Mouse (Mus musculus): ENCODE data around the gene Slc25a17. TPM values are rescaled to one million over a fixed set of nuclear protein-coding genes. Genes with fewer than 3 reads are reported as not detected.
A peak's percentile ranks its signal among the peaks of the same experiment; 100 is the strongest.

Slc25a17 gene
- 104 and 108 TPM in 2 replicates for polyA plus RNA-seq (2016; fragmentation: Nextera tagmentation; extraction: Ambion mirVana)

DNA sequence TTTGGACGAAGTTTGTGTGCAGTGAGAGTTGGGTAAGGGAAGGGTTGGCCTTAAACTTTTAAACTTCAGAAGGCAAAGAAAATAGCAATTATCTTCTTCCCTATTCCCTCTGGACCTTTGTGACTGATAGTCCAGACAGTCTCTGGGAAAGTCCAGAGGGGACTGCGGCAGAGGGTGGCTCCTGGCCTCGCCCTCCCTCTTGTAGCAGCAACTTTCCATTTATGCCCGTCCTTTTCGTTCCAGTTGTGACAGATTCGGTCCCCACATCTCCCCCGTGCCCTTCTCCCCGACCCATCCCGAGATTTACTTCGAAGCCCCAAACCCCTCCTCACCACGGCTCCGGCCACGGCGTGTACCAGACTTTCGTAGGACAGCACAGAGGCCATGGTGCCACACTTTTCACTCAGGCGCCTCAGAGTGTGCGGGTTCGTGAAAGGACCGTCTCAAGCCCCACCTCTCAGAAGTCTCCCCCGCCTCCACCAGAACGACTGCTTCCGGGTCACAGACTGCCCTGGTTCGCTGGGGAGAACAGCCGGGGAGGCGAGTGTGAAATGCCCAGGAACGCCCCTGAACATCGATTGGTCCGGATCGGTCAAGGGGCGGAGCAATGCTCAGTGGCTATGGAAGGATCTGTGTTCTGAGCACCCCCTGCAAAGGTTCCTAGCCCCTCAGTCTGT lies at the start of gene Slc25a17:
TSS of gene Slc25a17 (minus strand) at position 468 of the 677 bp plus-strand sequence.
- H3K4me3 ChIP-seq (replicated peaks), result peak within 1 kb of the TSS; percentile 65
- WGBS, result 1% methylated on average over 30 of the region's 30 CpGs
- peaks cover 20% of the 10 kb centered on the region for H3K36me3 ChIP-seq (replicated peaks)
- no peaks in the 10 kb centered on the region for H3K27me3 ChIP-seq
- peaks cover 37% of the 10 kb centered on the region for H3K4me1 ChIP-seq
- peak; percentile 99 for ATAC-seq (ENCODE audit: low FRiP score)
- no peaks in the 10 kb centered on the region for H3K9me3 ChIP-seq
- peak within 1 kb of the TSS; percentile 73 for H3K9ac ChIP-seq
- H3K27ac ChIP-seq, result peak within 1 kb of the TSS; percentile 82
- peak within 1 kb of the TSS; percentile 81 for H3K4me2 ChIP-seq

DNA sequence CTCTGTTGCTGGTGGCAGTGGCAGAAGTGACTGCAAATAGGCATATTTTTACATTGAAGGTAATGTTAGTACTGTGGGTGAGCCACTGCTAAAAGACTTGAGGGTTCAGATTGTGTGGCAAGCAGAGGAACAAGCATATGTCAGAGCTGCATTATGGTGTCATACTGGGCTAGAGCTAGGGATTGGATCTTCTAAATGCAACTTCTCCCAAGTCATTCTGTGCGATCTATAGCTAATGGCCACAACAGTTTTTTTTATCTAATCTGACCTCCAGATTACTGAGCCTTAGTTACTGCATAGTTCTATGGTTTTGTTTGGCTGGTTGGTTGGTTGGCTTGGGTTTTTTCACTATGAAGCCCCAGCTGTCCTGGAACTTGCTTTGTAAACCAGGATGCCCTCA lies 47.6 kb upstream of the Slc25a17 start, which contains the start of gene Dnajb7:
TSS of gene Dnajb7 (minus strand) at position 101 of the 400 bp plus-strand sequence.
- no peak within 1 kb of the TSS for H3K27ac ChIP-seq
- H3K27me3 ChIP-seq, result no peaks in the 10 kb centered on the region
- no peak within 1 kb of the TSS for H3K9ac ChIP-seq
- H3K4me2 ChIP-seq, result no peak within 1 kb of the TSS
- H3K36me3 ChIP-seq (replicated peaks), result no peaks in the 10 kb centered on the region
- no peak within 1 kb of the TSS for H3K4me3 ChIP-seq (replicated peaks)
- WGBS, result 94% methylated on average over 1 of the region's 1 CpGs
- H3K4me1 ChIP-seq, result no peaks in the 10 kb centered on the region
- no peaks in the 10 kb centered on the region for H3K9me3 ChIP-seq
- ATAC-seq (ENCODE audit: low FRiP score), result no peak

- Histone ChIP-seq H3K4me3 (replicated peaks) (no peak overlapping the region), H3K36me3 (replicated peaks) (no peaks in the 10 kb centered on the region), H3K4me1 (peaks cover 8% of the 10 kb centered on the region), H3K27me3 (no peaks in the 10 kb centered on the region), H3K4me2 (no peak overlapping the region), H3K27ac (no peak overlapping the region), H3K9ac (no peak overlapping the region), H3K9me3 (no peaks in the 10 kb centered on the region)
- no peak for ATAC-seq (ENCODE audit: low FRiP score)
- WGBS, result 88% methylated on average over 3 of the region's 3 CpGs
Measured at GRCm38 (mm10) chr15:81405008-81405407, 44.4 kb upstream of the Slc25a17 start.

GRCm38 (mm10) chr15:81399638-81400315 lies 39.2 kb upstream of the Slc25a17 start, which contains the start of the genes St13 and Xpnpep3:
Gene St13 (minus strand): TSS chr15:81400077.
Gene Xpnpep3 (plus strand): TSS chr15:81400138.
- H3K4me3 ChIP-seq (replicated peaks), result peak within 1 kb of the TSS; percentile 83
- no peaks in the 10 kb centered on the region for H3K36me3 ChIP-seq (replicated peaks)
- no peaks in the 10 kb centered on the region for H3K9me3 ChIP-seq
- H3K4me1 ChIP-seq, result peaks cover 26% of the 10 kb centered on the region
- under 1% methylated on average over 50 of the region's 50 CpGs for WGBS
- ATAC-seq (ENCODE audit: low FRiP score), result peak; percentile 98
- peak within 1 kb of the TSS; percentile 79 for H3K4me2 ChIP-seq
- no peaks in the 10 kb centered on the region for H3K27me3 ChIP-seq
- H3K9ac ChIP-seq, result peak within 1 kb of the TSS; percentile 92
- H3K27ac ChIP-seq, result peak within 1 kb of the TSS; percentile 93

- WGBS, result 0% methylated on average over 21 of the region's 21 CpGs
- H3K4me3 ChIP-seq (replicated peaks), result peak overlapping the region; percentile 83
- H3K4me1 ChIP-seq, result peaks cover 26% of the 10 kb centered on the region
- H3K4me2 ChIP-seq, result peak overlapping the region; percentile 79
- H3K27ac ChIP-seq, result peak overlapping the region; percentile 93
- H3K9ac ChIP-seq, result peak overlapping the region; percentile 92
- ATAC-seq (ENCODE audit: low FRiP score), result no peak
- H3K36me3 ChIP-seq (replicated peaks), result no peaks in the 10 kb centered on the region
- no peaks in the 10 kb centered on the region for H3K9me3 ChIP-seq
- no peaks in the 10 kb centered on the region for H3K27me3 ChIP-seq
Measured at GRCm38 (mm10) chr15:81399297-81399637, 38.7 kb upstream of the Slc25a17 start.

DNA sequence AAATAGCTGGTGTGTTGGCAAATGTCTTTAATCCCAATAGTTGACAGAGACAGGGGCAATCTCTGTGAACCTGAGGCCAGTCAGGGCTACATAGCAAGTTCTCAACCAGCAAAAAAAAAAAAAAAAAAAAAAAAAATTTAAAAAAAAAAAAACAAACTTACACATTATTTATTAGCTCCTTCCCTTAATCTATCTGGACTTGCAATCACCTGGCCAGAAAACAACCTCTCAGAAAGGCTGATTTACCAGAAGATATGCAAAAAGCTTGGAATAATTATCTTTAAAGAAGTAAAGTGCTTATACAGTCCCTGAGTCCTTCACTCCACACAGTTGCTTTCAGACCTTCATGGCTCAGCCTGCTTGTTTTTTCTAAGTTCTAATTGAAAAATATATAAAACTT lies 37.6 kb upstream of the Slc25a17 start:
- no peak overlapping the region for H3K27ac ChIP-seq
- H3K9ac ChIP-seq, result peak overlapping the region; percentile 92; the same call in 1 of the 2 replicates

GRCm38 (mm10) chr15:81394211-81394915 lies 33.8 kb upstream of the Slc25a17 start:
- Histone ChIP-seq H3K27ac (no peak overlapping the region), H3K27me3 (no peaks in the 10 kb centered on the region), H3K4me3 (replicated peaks) (no peak overlapping the region), H3K4me2 (no peak overlapping the region), H3K36me3 (replicated peaks) (peaks cover 24% of the 10 kb centered on the region), H3K4me1 (peaks cover 18% of the 10 kb centered on the region), H3K9ac (no peak overlapping the region), H3K9me3 (no peaks in the 10 kb centered on the region)
- WGBS, result 93% methylated on average over 8 of the region's 8 CpGs
- ATAC-seq (ENCODE audit: low FRiP score), result no peak

More for the DNA sequence above, 37.6 kb upstream of the Slc25a17 start:
- H3K4me3 ChIP-seq (replicated peaks), result peak overlapping the region; percentile 83
- no peak for ATAC-seq (ENCODE audit: low FRiP score)
- H3K4me1 ChIP-seq, result peaks cover 26% of the 10 kb centered on the region
- H3K27me3 ChIP-seq, result no peaks in the 10 kb centered on the region
- no peaks in the 10 kb centered on the region for H3K36me3 ChIP-seq (replicated peaks)
- H3K4me2 ChIP-seq, result peak overlapping the region; percentile 79
- H3K9me3 ChIP-seq, result no peaks in the 10 kb centered on the region

DNA sequence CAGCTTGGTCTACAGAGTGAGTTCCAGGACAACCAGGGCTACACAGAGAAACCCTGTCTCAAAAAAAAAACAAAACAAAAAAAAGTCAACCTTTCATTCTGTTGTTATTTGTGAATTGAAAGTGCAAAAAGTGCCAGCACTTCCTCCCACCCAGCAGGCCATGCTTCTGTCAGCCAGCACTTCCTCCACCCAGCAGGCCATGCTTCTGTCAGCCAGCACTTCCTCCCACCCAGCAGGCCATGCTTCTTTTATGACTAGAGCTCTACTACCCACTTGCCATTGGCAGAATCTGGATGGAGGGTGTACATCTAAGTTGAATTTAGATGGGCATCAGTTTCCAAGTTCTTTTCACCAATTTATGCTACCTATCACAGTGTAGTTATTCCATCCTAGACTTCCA lies 32.4 kb upstream of the Slc25a17 start:
- no peaks in the 10 kb centered on the region for H3K27me3 ChIP-seq
- H3K36me3 ChIP-seq (replicated peaks), result peaks cover 36% of the 10 kb centered on the region
- ATAC-seq (ENCODE audit: low FRiP score), result no peak
- H3K9me3 ChIP-seq, result no peaks in the 10 kb centered on the region
- no peak overlapping the region for H3K4me2 ChIP-seq
- no peak overlapping the region for H3K4me3 ChIP-seq (replicated peaks)
- H3K9ac ChIP-seq, result no peak overlapping the region
- peaks cover 11% of the 10 kb centered on the region for H3K4me1 ChIP-seq
- no peak overlapping the region for H3K27ac ChIP-seq

DNA sequence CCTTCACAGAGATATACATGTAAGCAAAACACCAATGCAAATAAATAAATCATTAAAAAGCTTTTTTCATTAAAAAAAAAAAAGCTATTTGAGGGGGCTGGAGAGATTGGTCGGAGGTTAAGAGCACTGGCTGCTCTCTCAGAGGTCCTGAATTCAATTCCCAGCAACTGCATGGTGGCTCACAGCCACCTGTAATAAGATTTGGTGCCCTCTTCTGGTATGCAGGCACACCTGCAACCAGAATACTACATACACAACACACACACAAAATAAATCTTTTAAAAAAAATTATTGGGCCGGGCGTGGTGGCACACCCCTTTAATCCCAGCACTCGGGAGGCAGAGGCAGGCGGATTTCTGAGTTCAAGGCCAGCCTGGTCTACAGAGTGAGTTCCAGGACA lies 25.7 kb upstream of the Slc25a17 start:
- Histone ChIP-seq H3K27me3 (no peaks in the 10 kb centered on the region), H3K36me3 (replicated peaks) (peaks cover 94% of the 10 kb centered on the region), H3K4me1 (no peaks in the 10 kb centered on the region), H3K9me3 (no peaks in the 10 kb centered on the region), H3K4me3 (replicated peaks) (no peak overlapping the region), H3K9ac (no peak overlapping the region), H3K27ac (no peak overlapping the region), H3K4me2 (no peak overlapping the region)
- ATAC-seq (ENCODE audit: low FRiP score), result no peak
- WGBS, result 90% methylated on average over 5 of the region's 5 CpGs

- 90% methylated on average over 2 of the region's 2 CpGs for WGBS
- no peak overlapping the region for H3K4me3 ChIP-seq (replicated peaks)
- no peak for ATAC-seq (ENCODE audit: low FRiP score)
- H3K36me3 ChIP-seq (replicated peaks), result peaks cover 71% of the 10 kb centered on the region
- H3K27me3 ChIP-seq, result no peaks in the 10 kb centered on the region
- H3K9me3 ChIP-seq, result no peaks in the 10 kb centered on the region
- H3K4me2 ChIP-seq, result no peak overlapping the region
- no peaks in the 10 kb centered on the region for H3K4me1 ChIP-seq
- no peak overlapping the region for H3K9ac ChIP-seq
- H3K27ac ChIP-seq, result no peak overlapping the region
Measured at GRCm38 (mm10) chr15:81378845-81379244, 18.2 kb upstream of the Slc25a17 start.

GRCm38 (mm10) chr15:81374621-81375020 lies 14.0 kb upstream of the Slc25a17 start:
- Histone ChIP-seq H3K27me3 (no peaks in the 10 kb centered on the region), H3K9ac (no peak overlapping the region), H3K27ac (no peak overlapping the region), H3K36me3 (replicated peaks) (peaks cover 73% of the 10 kb centered on the region), H3K4me3 (replicated peaks) (no peak overlapping the region), H3K4me1 (no peaks in the 10 kb centered on the region), H3K9me3 (no peaks in the 10 kb centered on the region), H3K4me2 (no peak overlapping the region)
- ATAC-seq (ENCODE audit: low FRiP score), result no peak
- WGBS, result 93% methylated on average over 11 of the region's 11 CpGs

GRCm38 (mm10) chr15:81370356-81370755 lies 9.7 kb upstream of the Slc25a17 start:
- H3K36me3 ChIP-seq (replicated peaks), result peaks cover 85% of the 10 kb centered on the region
- no peak for ATAC-seq (ENCODE audit: low FRiP score)
- H3K4me1 ChIP-seq, result no peaks in the 10 kb centered on the region
- H3K9ac ChIP-seq, result no peak overlapping the region
- WGBS, result 15% methylated on average over 1 of the region's 1 CpGs
- no peak overlapping the region for H3K4me2 ChIP-seq
- H3K9me3 ChIP-seq, result no peaks in the 10 kb centered on the region
- no peak overlapping the region for H3K27ac ChIP-seq
- no peaks in the 10 kb centered on the region for H3K27me3 ChIP-seq
- no peak overlapping the region for H3K4me3 ChIP-seq (replicated peaks)

Measured in forebrain, embryonic 12.5 days (tissue).